Mouse (Mus musculus): ENCODE results near the gene Evi2b. TPM values are rescaled to one million over a fixed set of nuclear protein-coding genes. Genes with fewer than 3 reads are reported as not detected.

The Evi2b gene
- polyA plus RNA-seq, 2 experiments: 7.8 to 8.4 TPM

DNA sequence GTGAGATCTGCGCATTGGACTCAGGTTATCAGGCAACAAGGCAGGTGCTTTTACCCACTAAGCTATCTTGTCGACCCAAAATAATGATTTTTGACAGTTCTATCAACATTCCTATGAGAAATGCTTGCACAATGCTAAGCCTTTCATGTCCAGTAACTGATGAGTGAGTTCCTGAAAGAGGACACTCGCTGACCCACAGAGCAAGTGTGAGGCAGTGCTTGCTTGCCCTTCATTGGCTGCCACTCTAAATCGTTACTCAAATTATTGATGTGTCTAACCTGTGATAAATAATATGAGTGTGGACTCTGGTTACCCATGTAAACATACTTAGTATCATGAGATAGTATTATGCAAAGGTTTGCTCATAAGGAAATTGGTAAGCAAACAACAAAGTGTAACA is 37.0 kb upstream of the Evi2b start:
- 70% methylated on average over 4 of the region's 4 CpGs for WGBS (ENCODE audit: insufficient replicate concordance)

DNA sequence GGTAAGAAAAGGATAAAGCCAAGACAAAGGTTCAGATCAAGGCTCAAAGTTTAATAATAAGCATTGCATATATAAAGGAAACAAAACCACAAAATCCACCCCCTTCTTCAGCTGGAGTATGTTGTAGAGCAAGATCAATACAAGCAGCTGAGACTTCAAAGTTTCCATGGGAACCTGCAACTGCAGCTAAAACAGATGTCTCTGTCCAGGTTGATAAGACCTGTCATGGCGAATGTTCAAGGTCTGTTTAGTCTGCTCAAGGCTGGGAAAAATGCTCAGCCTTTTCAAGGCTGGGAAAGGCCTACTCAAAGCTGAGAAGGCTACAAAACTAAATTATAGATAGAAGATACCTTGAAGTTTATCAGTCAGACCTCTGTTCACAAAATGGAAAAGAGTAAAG is 29.1 kb upstream of the Evi2b start:
- peaks cover 3% of the 10 kb centered on the region for H3K36me3 ChIP-seq (replicated peaks; ENCODE audit: control insufficient read depth, insufficient read depth, low read depth)
- H3K9ac ChIP-seq (replicated peaks): no peak overlapping the region
- no peaks in the 10 kb centered on the region for H3K27me3 ChIP-seq (ENCODE audit: control insufficient read depth, insufficient read depth, low read length)
- DNase-seq (ENCODE audit: low read depth in 3 of 3, low spot score in 3 of 3): peak in 2 of 3 experiments; percentile 24 to 33
- peaks cover 3% of the 10 kb centered on the region in 2 experiments; a peak in 3 of 4 replicates for H3K4me1 ChIP-seq (replicated peaks; ENCODE audit: control insufficient read depth in 2 of 2, insufficient read depth in 2 of 2, low read length in 1 of 2)
- no peak overlapping the region for H3K27ac ChIP-seq
- H3K9me3 ChIP-seq (ENCODE audit: control insufficient read depth, low read length): no peaks in the 10 kb centered on the region
- no peak for TF ChIP-seq CTCF (IDR thresholded peaks at IDR 0.05; ENCODE audit: low read depth)
- TF ChIP-seq EP300 (IDR thresholded peaks at IDR 0.05; ENCODE audit: low read depth): peak; percentile 35
- WGBS (ENCODE audit: insufficient replicate concordance): 7% methylated on average over 1 of the region's 1 CpGs
- ATAC-seq (ENCODE audit: insufficient read depth): peak; percentile 56; the same call in 1 of the 2 replicates
- H3K4me2 ChIP-seq (ENCODE audit: low read depth): no peak overlapping the region
- H3K4me3 ChIP-seq (ENCODE audit: insufficient read depth in 1 of 2, low read depth in 2 of 2, low read length in 2 of 2): no peak overlapping the region

More for the DNA sequence above, 37.0 kb upstream of the Evi2b start:
- no peaks in the 10 kb centered on the region for H3K4me1 ChIP-seq (replicated peaks; ENCODE audit: control insufficient read depth in 2 of 2, insufficient read depth in 2 of 2, low read length in 1 of 2)
- ATAC-seq (ENCODE audit: insufficient read depth) (no peak), DNase-seq (ENCODE audit: low read depth in 3 of 3, low spot score in 3 of 3) (no peak)
- no peak overlapping the region for H3K4me3 ChIP-seq (ENCODE audit: insufficient read depth in 1 of 2, low read depth in 2 of 2, low read length in 2 of 2)
- H3K4me2 ChIP-seq (ENCODE audit: low read depth): no peak overlapping the region
- 0 out of 2 replicates have a peak, but pooled peaks cover 3% of the 10 kb centered on the region for H3K36me3 ChIP-seq (replicated peaks; ENCODE audit: control insufficient read depth, insufficient read depth, low read depth)
- H3K27me3 ChIP-seq (ENCODE audit: control insufficient read depth, insufficient read depth, low read length): no peaks in the 10 kb centered on the region
- no peaks in the 10 kb centered on the region for H3K9me3 ChIP-seq (ENCODE audit: control insufficient read depth, low read length)
- no peak overlapping the region for H3K27ac ChIP-seq
- H3K9ac ChIP-seq (replicated peaks): no peak overlapping the region
- TF ChIP-seq EP300 (IDR thresholded peaks at IDR 0.05; ENCODE audit: low read depth) (no peak), CTCF (IDR thresholded peaks at IDR 0.05; ENCODE audit: low read depth) (no peak)

- ATAC-seq (ENCODE audit: insufficient read depth): no peak
- H3K4me2 ChIP-seq (ENCODE audit: low read depth): no peak overlapping the region
- no peak overlapping the region for H3K4me3 ChIP-seq (ENCODE audit: insufficient read depth in 1 of 2, low read depth in 2 of 2, low read length in 2 of 2)
- H3K9me3 ChIP-seq (ENCODE audit: control insufficient read depth, low read length): no peaks in the 10 kb centered on the region
- no peak overlapping the region for H3K9ac ChIP-seq (replicated peaks)
- no peak for DNase-seq (ENCODE audit: low read depth in 3 of 3, low spot score in 3 of 3)
- peaks cover 0 to 2% of the 10 kb centered on the region in 2 experiments; a peak in 1 of 4 replicates for H3K4me1 ChIP-seq (replicated peaks; ENCODE audit: control insufficient read depth in 2 of 2, insufficient read depth in 2 of 2, low read length in 1 of 2)
- WGBS (ENCODE audit: insufficient replicate concordance): 46% methylated on average over 3 of the region's 3 CpGs
- H3K27ac ChIP-seq: no peak overlapping the region
- TF ChIP-seq EP300 (IDR thresholded peaks at IDR 0.05; ENCODE audit: low read depth): no peak
- no peaks in the 10 kb centered on the region for H3K27me3 ChIP-seq (ENCODE audit: control insufficient read depth, insufficient read depth, low read length)
- no peaks in the 10 kb centered on the region for H3K36me3 ChIP-seq (replicated peaks; ENCODE audit: control insufficient read depth, insufficient read depth, low read depth)
These were observed 12.7 kb upstream of the Evi2b start for GRCm38 (mm10) chr11:79536293-79536692.

DNA sequence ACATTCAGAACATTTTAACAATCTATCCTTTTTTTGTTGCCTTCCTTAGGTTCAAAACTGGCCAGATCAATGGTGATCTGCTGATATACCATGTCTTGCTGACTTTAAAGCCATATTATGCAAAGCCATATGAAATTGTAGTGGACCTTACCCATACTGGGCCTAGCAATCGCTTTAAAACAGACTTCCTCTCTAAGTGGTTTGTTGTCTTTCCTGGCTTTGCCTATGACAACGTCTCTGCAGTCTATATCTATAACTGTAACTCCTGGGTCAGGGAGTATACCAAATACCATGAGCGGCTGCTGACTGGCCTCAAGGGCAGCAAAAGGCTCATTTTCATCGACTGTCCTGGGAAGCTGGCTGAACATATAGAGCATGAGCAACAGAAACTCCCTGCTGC is 12.0 kb upstream of the Evi2b start:
- no peak overlapping the region for H3K4me3 ChIP-seq (ENCODE audit: insufficient read depth in 1 of 2, low read depth in 2 of 2, low read length in 2 of 2)
- H3K9me3 ChIP-seq (ENCODE audit: control insufficient read depth, low read length): no peaks in the 10 kb centered on the region
- WGBS (ENCODE audit: insufficient replicate concordance): 12% methylated on average over 4 of the region's 4 CpGs
- ATAC-seq (ENCODE audit: insufficient read depth): no peak
- no peak overlapping the region for H3K27ac ChIP-seq
- H3K27me3 ChIP-seq (ENCODE audit: control insufficient read depth, insufficient read depth, low read length): no peaks in the 10 kb centered on the region
- peaks cover 0 to 6% of the 10 kb centered on the region in 2 experiments; a peak in 2 of 4 replicates for H3K4me1 ChIP-seq (replicated peaks; ENCODE audit: control insufficient read depth in 2 of 2, insufficient read depth in 2 of 2, low read length in 1 of 2)
- no peak for TF ChIP-seq CTCF (IDR thresholded peaks at IDR 0.05; ENCODE audit: low read depth)
- no peak for TF ChIP-seq EP300 (IDR thresholded peaks at IDR 0.05; ENCODE audit: low read depth)
- no peak for DNase-seq (ENCODE audit: low read depth in 3 of 3, low spot score in 3 of 3)
- H3K4me2 ChIP-seq (ENCODE audit: low read depth): no peak overlapping the region
- no peak overlapping the region for H3K9ac ChIP-seq (replicated peaks)
- no peaks in the 10 kb centered on the region for H3K36me3 ChIP-seq (replicated peaks; ENCODE audit: control insufficient read depth, insufficient read depth, low read depth)

GRCm38 (mm10) chr11:79533950-79534690 is 10.6 kb upstream of the Evi2b start:
- Histone ChIP-seq H3K4me2 (ENCODE audit: low read depth) (no peak overlapping the region), H3K27ac (no peak overlapping the region), H3K9me3 (ENCODE audit: control insufficient read depth, low read length) (no peaks in the 10 kb centered on the region), H3K27me3 (ENCODE audit: control insufficient read depth, insufficient read depth, low read length) (no peaks in the 10 kb centered on the region), H3K9ac (replicated peaks) (no peak overlapping the region), H3K4me3 (ENCODE audit: insufficient read depth in 1 of 2, low read depth in 2 of 2, low read length in 2 of 2) (no peak overlapping the region), H3K4me1 (replicated peaks; ENCODE audit: control insufficient read depth in 2 of 2, insufficient read depth in 2 of 2, low read length in 1 of 2) (peaks cover 0 to 6% of the 10 kb centered on the region in 2 experiments; a peak in 2 of 4 replicates), H3K36me3 (replicated peaks; ENCODE audit: control insufficient read depth, insufficient read depth, low read depth) (no peaks in the 10 kb centered on the region)
- 65% methylated on average over 8 of the region's 8 CpGs for WGBS (ENCODE audit: insufficient replicate concordance)
- no peak for TF ChIP-seq EP300 (IDR thresholded peaks at IDR 0.05; ENCODE audit: low read depth)
- ATAC-seq (ENCODE audit: insufficient read depth) (no peak), DNase-seq (ENCODE audit: low read depth in 3 of 3, low spot score in 3 of 3) (no peak)

Measured in liver, embryonic 14.5 days (tissue).